Mouse (Mus musculus): Measurements from ENCODE around the gene Smim17.
"Not testable (repeated sequence)": the region's sequence is repeated elsewhere in the genome, so short reads cannot be mapped to it uniquely, and the experiment has no call there.

The Smim17 gene

GRCm38 (mm10) chr7:6397996-6398975 is at the start of gene Smim17:
Gene Smim17, plus strand, starts transcription at chr7:6398715.
- peak; percentile 79 for DNase-seq (ENCODE audit: low read depth, low spot score)

- no peak for DNase-seq (ENCODE audit: low read depth, low spot score)
Observed at GRCm38 (mm10) chr7:6358121-6358520, 40.4 kb upstream of the Smim17 start.

DNA sequence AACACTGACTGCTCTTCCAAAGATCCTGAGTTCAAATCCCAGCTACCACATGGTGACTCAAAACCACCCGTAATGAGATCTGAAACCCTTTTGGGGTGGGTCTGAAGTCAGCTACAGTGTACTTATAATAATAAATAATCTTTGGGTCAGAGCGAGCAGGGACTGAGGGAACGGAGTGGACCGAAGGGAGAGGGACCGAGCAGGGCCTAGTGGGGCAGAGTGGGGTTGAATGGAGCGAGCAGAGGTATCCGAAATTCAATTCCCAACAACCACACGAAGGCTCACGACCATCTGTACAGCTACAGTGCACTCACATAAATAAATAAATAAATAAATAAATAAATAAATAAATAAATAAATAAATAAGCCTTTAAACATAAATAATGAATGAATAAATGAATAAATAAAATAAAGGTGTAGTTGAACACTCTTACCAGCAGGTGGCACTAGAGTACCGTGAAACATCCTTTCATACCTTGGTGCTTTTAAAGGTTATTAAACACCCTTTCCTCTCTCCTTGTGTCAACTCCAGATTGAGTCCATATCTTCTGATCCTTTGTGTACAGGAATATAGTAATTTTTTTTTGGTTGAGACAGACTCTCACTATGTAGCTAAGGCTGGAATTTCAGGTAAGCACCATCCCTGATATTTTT is 39.5 kb upstream of the Smim17 start:
- DNase-seq (ENCODE audit: low read depth, low spot score): peak; percentile 40

DNA sequence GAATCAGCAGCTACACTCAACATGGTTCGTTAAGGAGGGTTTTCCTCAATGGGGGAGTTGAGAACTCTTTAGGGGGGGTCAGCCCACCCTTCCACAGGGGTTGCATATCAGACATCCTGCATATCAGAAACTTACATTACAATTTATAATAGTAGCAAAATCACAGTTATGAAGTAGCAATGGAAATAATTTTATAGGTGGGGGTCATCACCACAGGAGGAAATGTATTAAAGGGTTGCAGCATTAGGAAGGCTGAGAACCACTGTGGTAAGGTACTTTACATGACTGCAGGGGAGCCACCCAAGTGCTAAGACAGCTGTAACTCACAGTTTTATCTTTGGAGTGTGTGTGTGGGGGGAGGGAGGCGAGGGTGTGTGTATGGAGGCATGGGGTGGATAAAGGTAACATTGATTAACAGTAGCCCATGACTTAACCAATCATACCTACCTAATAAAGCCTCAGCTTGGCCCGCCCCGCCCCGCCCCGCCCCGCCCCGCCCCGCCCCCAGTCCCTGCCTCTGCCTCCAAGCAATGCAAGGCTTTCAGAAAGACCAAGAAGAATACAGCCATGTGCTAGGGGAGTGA is 37.9 kb upstream of the Smim17 start:
- no peak for DNase-seq (ENCODE audit: low read depth, low spot score)

DNA sequence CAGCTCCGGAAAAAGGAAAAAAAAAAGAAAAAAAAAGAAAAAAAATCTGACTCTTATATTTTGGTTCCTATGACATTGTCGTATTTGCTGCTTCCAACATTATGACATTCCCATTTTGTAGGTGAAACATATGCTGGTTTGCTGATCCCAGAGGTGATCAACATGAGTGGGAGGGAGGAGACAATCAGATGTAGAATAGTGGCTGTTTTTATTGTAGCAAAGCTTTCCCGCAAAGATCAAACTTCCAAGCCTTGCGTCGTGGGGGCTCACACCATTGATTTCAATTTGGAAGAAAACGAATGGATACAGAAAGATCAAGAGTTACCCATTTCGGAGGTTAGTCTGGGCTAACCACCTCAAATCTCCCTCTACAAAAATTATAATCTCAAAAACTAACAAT is 36.8 kb upstream of the Smim17 start:
- no peak for DNase-seq (ENCODE audit: low read depth, low spot score)

- peak; percentile 100 for DNase-seq (ENCODE audit: low read depth, low spot score)
Observed at GRCm38 (mm10) chr7:6362268-6363046, 36.1 kb upstream of the Smim17 start.

- DNase-seq (ENCODE audit: low read depth, low spot score): peak; percentile 96
Observed at GRCm38 (mm10) chr7:6363047-6363488, 35.4 kb upstream of the Smim17 start, which contains the start of gene Zfp78. Gene Zfp78, plus strand, starts transcription at chr7:6363280.

DNA sequence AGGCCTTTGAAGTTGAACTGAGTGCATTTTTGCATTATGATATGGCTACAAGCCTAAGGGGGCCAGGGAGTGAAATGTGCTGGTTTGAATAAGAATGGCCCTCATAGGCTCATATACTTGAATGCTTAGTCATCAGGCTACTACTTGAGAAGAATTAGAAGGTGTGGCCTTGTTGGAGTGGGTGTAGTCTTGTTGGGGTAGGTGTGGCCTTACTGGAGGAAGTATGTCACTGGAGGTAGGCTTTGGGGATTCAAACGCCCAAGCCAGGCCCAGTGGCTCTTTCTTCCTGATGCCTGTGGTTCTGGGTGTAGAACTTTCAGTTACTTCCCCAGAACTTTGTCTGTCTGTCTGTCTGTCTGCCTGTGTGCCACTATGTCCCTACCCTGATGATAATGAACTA is 33.8 kb upstream of the Smim17 start:
- no peak for DNase-seq (ENCODE audit: low read depth, low spot score)

DNA sequence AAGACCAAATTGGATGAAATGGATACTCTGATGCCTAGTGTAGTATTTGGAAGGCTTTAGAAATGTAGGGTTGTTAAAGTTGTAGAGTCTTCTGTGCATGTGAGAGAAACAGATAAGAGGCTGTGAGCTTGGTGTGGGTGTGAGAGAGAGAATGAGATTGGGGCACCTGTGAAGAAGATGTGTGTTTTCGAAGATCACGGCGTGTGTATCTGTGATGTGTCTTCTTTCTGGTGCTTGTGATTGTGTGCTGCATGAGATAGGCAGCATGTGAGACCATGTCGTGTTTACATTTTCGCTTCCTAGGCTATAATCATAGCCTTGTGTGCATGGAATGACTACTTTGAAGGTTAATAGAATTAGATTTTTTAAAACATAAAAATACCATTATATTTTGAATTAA is 31.3 kb upstream of the Smim17 start:
- no peak for DNase-seq (ENCODE audit: low read depth, low spot score)

GRCm38 (mm10) chr7:6368146-6368545 is 30.4 kb upstream of the Smim17 start:
- not testable (repeated sequence) for DNase-seq (ENCODE audit: low read depth, low spot score)

DNA sequence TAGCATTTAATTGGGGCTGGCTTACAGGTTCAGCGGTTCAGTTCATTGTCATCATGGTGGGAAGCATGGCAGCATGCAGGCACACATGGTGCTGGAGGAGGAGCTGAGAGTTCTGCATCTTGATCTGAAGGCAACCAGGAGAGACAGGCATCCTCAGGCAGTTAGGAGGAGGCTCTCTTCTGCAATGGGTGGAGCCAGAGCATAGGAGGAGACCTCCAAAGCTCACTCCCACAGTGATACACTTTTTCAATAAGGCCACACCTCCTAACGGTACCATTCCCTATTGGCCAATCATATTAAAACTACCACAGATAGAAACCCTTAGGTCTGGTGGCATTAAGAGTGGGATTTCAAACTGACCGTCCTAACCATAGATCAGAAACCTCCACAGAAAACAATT is 29.1 kb upstream of the Smim17 start:
- no peak for DNase-seq (ENCODE audit: low read depth, low spot score)

DNA sequence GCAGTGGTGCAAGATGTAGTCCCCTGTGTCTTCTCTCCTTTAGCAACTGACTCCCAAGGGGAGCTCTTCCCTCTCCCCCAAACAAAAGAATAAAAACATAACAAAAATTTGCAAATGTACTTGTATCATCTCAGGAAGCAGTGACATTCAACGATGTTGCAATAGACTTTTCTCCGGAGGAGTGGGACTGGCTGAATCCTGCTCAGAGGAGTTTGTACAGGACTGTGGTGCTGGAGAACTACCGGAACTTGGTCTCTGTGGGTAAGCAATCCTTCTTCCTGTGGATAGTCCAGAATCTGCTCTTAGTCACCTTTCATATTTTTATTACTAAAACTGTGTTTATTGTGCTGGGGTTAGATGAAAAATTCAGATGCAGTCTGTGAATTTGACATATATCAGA is 25.5 kb upstream of the Smim17 start:
- DNase-seq (ENCODE audit: low read depth, low spot score): no peak

DNA sequence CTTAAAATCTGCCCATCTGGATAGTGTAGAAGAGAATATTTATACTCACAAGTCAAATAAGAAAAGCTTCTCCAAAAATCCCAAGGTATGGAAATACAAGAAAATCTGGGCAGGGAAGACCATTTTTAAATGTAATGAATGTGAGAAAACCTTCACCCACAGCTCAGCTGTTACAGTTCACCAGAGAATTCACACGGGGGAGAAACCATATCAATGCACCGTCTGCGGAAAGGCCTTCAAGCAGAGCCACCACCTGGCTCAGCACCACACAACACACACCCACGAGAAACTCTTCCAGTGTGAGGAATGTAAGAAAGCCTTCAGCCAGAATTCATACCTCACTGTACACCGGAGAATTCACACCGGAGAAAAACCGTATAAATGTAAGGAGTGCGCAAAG is 20.1 kb upstream of the Smim17 start:
- DNase-seq (ENCODE audit: low read depth, low spot score): peak; percentile 92

GRCm38 (mm10) chr7:6381431-6381830 is 17.1 kb upstream of the Smim17 start:
- no peak for DNase-seq (ENCODE audit: low read depth, low spot score)

DNA sequence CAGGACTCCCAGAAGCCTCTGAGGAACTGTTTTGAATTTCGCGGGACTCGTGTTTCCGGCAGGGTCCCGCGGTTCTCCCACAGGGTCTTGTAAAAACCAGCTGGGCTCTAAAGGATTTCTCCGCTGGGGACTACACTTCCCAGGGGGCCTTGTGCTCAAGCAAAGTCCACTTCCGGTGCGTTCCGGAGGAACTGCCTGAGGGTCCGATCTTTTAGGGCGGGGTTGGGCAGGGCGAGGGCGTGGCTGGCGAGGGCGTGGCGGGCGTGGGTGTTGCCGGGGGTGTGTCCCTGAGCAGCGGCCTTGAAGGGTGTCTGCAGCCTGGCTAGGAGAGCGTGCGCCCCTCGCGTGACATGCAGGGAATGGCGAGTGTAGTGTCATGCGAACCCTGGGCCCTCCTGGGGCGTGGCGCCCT is 15.5 kb upstream of the Smim17 start, which contains the start of gene Zfp28:
TSS of gene Zfp28 (plus strand) at position 252 of the 412 bp plus-strand sequence.
- DNase-seq (ENCODE audit: low read depth, low spot score): peak; percentile 92

DNA sequence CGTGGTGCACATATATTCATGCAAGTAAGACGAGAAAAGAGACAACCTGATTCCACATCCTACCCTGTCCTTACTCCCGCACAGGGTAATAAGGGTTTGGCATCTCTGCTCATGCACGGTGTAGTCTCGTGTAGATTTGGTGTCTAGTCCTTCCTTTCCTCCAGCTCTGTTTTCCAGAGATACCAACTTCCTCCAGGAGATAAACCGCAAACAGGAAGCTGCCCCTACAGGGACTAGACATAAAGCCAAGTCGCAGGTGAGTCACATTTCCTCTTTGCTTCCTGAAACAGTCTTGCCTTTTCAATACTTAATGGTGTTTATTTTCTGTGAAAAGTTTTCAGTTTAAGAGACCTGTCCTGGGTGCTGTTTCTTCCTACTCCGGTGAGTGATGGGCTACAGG is 14.5 kb upstream of the Smim17 start:
- DNase-seq (ENCODE audit: low read depth, low spot score): no peak

DNA sequence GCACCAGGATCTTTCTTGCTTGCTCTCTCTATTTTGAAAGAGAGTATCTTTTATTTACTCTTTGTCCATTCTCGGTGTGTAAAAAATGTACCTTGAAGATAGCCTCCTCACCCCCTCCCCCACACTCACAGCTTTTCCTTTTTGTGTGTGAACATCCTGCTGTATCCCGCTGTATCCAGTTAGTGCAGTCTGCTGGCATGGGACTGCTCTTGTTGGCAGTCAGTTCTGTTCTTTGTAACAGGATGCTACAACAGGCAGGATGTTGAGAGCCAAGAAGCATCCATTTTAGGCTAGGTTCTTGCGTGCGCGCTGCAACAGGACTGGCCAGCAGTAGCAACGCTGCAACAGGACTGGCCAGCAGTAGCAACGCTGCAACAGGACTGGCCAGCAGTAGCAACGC is 11.5 kb upstream of the Smim17 start:
- DNase-seq (ENCODE audit: low read depth, low spot score): no peak

DNA sequence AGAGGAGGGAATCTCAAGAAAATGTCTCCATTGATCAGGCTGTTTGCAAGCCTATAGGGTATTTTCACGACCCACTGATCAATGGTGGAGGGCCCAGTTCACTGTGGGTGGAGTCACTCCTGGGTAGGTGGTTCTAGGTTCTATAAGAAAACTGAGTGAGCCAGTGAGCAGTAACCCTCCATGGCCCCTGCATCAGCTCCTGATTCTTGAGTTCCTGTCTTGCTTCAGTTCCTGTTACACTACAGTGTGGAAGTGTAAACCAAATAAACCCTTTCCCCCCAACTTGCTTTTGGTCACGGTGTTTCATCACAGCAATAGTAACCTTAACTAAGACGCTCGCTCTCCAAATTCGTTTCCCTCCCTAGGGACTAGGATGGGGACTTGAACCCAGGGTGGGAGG is 9.5 kb upstream of the Smim17 start:
- DNase-seq (ENCODE audit: low read depth, low spot score): no peak

DNA sequence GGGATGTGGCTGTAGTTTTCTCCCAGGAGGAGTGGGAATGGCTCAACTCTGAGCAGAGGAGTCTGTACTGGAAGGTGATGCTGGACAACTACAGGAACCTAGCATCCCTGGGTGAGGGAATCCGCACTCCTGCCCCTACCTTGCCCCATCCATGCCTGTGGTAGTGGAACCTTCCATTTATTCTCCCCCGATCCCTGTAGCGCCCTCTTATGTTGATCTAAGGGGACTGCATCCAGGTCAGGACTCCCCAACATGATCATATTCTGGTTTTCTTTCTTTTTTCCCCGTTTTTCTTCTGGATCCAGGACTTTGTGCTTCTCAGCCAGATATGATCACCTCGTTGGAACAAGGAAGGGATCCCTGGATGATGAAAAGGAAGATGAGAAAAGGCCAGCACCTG is 9.1 kb upstream of the Smim17 start:
- no peak for DNase-seq (ENCODE audit: low read depth, low spot score)

GRCm38 (mm10) chr7:6410043-6410442 is 11.5 kb downstream of the Smim17 start, which contains the start of gene Gm20715:
Gene Gm20715, plus strand, starts transcription at chr7:6410277.
- no peak for DNase-seq (ENCODE audit: low read depth, low spot score)

Data from telencephalon, adult 2 months (tissue).